Mouse (Mus musculus): ENCODE results near the gene Nphp4. TPM values are rescaled to one million over a fixed set of nuclear protein-coding genes. Genes with fewer than 3 reads are reported as not detected.
"Not testable (repeated sequence)": the region's sequence is repeated elsewhere in the genome, so short reads cannot be mapped to it uniquely, and the experiment has no call there.

Gene Nphp4
- total RNA-seq, 2 experiments from 2014 or later = 18.4 to 23.9 TPM

- no peak for DNase-seq (ENCODE audit: low spot score in 2 of 2)
Measured at GRCm38 (mm10) chr4:152554421-152554820, 77.9 kb downstream of the Nphp4 start.

GRCm38 (mm10) chr4:152555806-152556205, 79.3 kb downstream of the Nphp4 start:
- DNase-seq (ENCODE audit: low spot score in 2 of 2) = not testable (repeated sequence)

- peak in 1 of 2 experiments; percentile 29 for DNase-seq (ENCODE audit: low spot score in 2 of 2)
Measured at GRCm38 (mm10) chr4:152558246-152558645, 81.7 kb downstream of the Nphp4 start.

GRCm38 (mm10) chr4:152568006-152568405, 91.5 kb downstream of the Nphp4 start:
- DNase-seq (ENCODE audit: low spot score in 2 of 2) = no peak

GRCm38 (mm10) chr4:152568662-152569395, 92.3 kb downstream of the Nphp4 start:
- no peak for DNase-seq (ENCODE audit: low spot score in 2 of 2)

- no peak for DNase-seq (ENCODE audit: low spot score in 2 of 2)
Measured at GRCm38 (mm10) chr4:152574266-152574665, 97.8 kb downstream of the Nphp4 start.

- no peak for DNase-seq (ENCODE audit: low spot score in 2 of 2)
Measured at GRCm38 (mm10) chr4:152576826-152577225, 100.3 kb downstream of the Nphp4 start.

- DNase-seq (ENCODE audit: low spot score in 2 of 2) = no peak
Measured at GRCm38 (mm10) chr4:152579956-152580355, 103.5 kb downstream of the Nphp4 start.

- no peak for DNase-seq (ENCODE audit: low spot score in 2 of 2)
Measured at GRCm38 (mm10) chr4:152582206-152582605, 105.7 kb downstream of the Nphp4 start.

GRCm38 (mm10) chr4:152583616-152584015, 107.1 kb downstream of the Nphp4 start:
- DNase-seq (ENCODE audit: low spot score in 2 of 2) = no peak

GRCm38 (mm10) chr4:152585526-152585925, 109.0 kb downstream of the Nphp4 start:
- DNase-seq (ENCODE audit: low spot score in 2 of 2) = no peak

- DNase-seq (ENCODE audit: low spot score in 2 of 2) = no peak
Measured at GRCm38 (mm10) chr4:152586175-152586574, 109.7 kb downstream of the Nphp4 start.

- no peak for DNase-seq (ENCODE audit: low spot score in 2 of 2)
Measured at GRCm38 (mm10) chr4:152604285-152604684, 127.8 kb downstream of the Nphp4 start.

- no peak for DNase-seq (ENCODE audit: low spot score in 2 of 2)
Measured at GRCm38 (mm10) chr4:152609196-152609595, 132.7 kb downstream of the Nphp4 start.

GRCm38 (mm10) chr4:152610026-152610425, 133.5 kb downstream of the Nphp4 start:
- DNase-seq (ENCODE audit: low spot score in 2 of 2) = no peak

Other genes with a start within 250 kb of the Nphp4 start
- 10 to 100 TPM; 26.8 to 33.4 TPM for gene Gpr153, start 202.5 kb upstream of the Nphp4 start, total RNA-seq (2021)
- gene Hes3, start 185.0 kb upstream of the Nphp4 start, total RNA-seq (2021) = not detected
- gene Icmt, start 179.5 kb upstream of the Nphp4 start, total RNA-seq (2021) = 10 to 100 TPM; 49.8 to 58.4 TPM
- gene Rnf207, start 157.7 kb upstream of the Nphp4 start, total RNA-seq (2021) = 10 to 100 TPM; 18.9 to 20.8 TPM
- 100 to 1,000 TPM; 162 to 191 TPM for gene Rpl22, start 151.0 kb upstream of the Nphp4 start, total RNA-seq (2021)
- 100 to 1,000 TPM; 172 to 179 TPM for gene Chd5, start 138.1 kb upstream of the Nphp4 start, total RNA-seq (2021)
- 100 to 1,000 TPM; 382 to 428 TPM for gene Kcnab2, start 1.2 kb downstream of the Nphp4 start, total RNA-seq (2021)

Data from left cerebral cortex, adult 18-20 months (tissue).